Mouse (Mus musculus): ENCODE measurements around the gene Fam129b.

The Fam129b gene

DNA sequence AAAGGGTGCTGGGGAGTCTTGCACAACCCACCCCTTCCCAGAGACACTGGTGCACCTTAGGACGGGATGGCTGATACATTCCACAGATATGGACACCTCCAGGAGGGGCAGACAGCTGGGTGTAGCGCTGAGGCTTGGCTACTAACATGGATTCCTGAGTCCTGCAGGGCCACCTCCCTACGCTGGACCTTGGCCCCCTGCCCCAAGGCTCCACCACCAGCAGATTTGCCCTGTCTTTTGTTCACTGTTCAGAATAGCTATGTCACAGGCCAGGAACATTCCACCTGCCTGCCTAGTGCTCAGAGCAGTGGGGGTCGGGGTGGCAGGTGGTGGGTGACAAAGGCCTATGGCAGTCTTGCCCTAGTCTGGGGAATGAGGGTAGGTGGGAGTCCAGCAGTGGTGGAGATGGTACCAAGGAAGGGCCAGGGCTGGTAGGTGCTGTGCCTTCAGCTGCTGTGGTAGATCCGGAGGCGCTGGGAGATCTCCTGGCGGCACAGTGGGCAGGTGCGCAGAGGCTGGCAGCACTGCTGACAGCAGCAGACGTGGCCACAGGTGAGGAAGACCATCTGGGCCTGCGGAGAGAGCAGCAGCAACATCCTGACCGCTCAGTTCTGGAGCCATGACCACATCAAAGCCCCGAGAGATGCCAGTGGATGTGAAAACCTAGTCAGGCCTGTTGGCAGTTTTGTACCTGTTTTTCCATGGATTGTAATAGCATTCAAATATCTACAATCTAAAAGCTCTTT is 50.6 kb downstream of the Fam129b start:
- DNase-seq: no peak

DNA sequence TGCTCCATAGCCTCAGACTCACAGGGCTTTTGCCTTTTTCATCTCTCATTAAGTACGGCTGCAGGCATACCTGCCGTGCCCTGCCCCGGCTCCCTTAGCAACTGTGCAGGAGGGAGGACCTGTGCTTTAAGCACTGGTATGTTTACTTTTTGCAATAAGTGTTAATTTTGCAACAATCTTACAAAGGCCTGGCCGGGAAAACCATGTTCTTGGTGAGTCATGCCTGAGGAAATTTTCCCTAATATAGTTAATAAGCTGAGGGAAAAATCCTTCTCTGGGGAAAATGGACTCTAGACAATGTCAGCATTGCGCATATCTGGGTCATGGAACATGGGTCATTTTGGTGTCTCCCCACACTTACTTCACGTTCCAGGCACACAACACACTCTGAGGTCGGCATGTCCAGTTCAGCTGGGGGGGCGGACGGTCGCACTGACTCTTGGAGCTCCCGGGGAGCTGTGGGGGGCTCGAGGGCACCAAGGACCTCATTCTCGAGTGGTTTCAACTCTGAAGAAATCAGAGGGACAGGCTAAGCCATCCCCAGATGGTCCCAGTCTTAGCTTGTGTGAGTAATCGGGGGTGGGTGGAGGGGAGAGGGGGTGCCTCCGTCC is 51.8 kb downstream of the Fam129b start:
- peak; percentile 78 to 86 for DNase-seq

DNA sequence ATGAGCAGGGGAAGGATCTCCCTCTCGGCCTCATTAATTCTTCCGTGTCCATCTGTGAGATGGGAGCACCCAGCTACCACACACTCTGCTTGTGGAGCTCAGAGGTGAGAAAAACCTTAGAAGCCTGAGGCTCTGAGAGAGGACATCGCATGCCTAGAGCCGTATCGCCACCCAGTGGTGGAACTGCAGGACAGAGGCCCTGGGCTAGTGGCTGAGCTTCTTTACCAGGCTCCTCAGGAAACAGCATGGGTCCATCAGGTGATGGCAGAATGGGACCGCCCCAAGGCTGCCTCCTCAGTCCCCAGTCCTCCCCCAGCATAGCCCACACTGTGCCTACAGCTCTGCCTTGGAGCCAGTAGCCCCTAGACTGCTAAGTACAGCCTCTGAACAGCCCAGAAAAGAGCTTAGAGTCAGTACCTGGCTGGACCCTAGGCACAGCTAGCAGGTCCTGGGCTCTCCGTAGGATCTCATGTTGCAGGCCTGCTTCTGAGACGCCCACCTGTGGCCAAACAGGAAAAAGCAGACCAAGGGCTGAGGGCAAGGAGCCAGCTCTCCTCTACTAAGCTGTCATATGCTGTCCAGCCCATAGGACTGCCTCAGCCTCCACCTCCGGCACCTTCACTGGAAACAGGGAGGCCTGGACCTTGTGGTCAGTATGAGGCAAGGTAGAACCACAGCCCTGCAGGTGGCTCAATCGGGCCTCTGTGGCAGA is 52.5 kb downstream of the Fam129b start:
- DNase-seq: peak; percentile 86 to 89

DNA sequence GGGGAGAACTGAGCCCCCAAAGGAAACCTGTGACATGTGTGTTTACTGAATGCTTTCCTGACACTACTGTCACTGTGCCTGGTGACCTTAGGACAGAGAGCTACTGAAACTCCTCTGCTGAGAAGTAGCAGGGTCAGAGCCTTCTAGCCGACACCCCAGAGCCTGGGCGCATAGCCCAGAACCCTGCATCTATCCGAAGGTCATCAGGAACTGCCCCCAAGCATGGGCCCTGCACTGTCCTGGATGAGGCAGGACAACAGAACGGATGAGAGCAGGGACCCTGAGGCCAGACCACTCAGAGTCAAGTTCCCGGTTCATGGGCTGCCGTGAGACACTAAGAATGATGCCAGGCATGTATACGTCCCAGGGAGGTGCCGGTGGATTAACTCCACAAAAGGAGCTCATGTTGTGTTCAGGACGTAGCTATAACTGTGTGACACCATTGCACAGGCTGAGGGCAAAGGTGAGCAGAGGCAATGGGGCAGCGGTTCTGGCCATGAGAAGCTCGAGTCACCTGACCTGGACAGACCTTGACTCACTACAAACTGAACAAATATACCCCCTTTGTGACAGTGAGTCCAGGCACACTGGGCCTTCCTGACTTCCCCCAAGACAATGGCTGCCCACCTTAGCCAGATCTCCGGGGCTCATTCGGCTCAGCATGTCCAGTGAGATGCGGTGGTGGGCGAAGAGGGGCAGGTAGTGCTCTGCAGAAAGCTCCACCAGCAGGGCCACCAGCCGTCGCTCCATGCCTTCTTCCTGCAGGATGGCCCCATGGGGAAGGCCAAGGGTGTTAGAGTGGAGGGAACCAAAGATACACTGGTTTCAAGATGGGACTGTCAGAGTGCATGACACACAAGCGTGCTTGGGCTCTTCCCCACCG is 53.3 kb downstream of the Fam129b start:
- DNase-seq: no peak

DNA sequence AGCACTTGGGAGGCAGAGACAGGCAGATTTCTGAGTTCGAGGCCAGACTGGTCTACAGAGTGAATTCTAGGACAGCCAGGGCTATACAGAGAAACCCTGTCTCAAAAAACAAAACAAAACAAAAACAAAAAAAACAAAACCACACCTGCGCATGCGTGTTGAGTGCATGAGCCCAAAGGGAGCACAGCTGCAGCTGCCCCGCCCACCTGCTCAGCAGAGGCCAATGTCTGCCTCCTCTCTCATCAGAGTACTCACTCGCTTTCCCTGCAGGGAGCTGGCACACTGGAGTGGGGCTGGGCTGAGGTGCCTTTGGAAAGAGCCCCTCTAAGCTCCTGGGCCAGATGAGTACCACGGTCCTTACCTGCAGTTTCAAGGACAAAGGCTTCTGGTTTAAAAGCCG is 55.8 kb downstream of the Fam129b start:
- DNase-seq: no peak

DNA sequence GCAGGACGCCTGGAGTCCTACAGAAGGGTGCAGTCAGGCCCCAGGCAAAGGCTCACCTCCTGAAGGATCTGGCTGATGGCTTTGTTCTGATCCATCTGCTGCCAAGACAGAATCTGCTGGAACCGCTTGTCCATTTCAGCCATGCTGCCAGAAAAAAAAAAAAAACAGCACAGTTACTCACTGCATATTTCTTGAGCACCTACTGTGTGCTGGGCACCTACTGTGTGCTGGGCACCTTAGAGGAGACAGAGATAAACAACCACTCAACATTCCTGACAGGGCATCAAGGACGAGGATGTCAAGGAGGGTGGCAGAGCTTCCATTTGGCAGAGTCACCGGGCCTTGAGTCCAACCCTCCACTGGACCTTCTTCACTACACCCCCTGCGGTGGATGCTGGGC is 62.8 kb downstream of the Fam129b start:
- no peak for DNase-seq

DNA sequence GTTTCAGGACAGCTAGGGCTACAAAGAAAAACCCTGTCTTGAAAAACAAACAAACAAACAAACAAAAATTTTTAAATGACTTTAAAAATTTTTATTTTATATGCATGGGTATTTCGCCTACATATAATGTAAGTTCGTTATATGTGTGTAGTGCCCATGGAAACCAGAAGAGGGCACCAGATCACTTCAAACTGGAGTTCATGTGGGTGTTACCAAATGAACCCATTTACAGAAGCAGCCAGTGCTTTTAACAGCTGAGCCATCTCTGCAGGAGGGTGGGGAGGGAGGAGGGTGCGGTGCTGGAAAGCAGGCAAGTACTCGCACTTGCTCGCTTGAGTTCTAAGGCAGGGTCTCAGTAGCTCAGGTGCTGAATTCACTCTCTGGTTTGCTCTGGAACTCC is 63.5 kb downstream of the Fam129b start:
- no peak for DNase-seq

DNA sequence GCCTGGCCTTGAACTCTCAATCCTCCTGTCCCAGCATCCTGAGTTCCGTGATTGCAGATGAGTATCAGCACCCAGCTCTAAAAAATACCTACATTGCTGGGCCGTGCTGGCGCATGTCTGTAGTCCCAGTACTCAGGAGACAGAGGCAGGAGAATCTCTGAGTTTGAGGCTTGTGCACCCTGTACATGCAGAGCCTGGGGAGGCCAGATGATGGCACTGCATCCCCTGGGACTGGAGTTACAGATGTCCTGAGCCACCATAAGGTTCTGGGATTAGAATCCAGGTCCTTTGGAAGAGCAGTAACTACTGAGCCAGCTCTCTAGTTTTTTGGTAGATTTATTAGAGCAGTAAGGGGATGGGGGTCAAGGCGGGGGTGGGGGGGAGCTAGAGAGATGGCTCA is 64.6 kb downstream of the Fam129b start:
- no peak for DNase-seq

DNA sequence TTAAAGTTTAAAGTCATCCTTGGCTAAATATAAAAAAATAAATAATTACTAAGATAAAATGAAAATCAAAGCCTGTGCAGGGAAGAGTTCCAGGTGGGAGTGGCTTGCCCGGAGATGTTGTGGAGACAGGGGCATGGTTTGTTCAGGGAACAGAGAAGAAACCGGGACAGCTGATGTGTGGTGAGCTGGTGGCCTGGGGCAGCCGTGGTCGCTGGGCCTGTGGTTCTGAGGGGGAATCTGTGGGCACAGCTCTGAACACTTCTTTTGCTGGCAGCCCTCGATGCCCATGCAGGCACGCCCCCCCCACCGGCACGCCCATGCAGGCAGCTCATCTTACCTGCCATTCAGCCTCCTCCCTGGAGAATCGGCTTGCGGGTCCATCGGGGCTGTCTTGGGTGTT is 71.5 kb downstream of the Fam129b start:
- no peak for DNase-seq

DNA sequence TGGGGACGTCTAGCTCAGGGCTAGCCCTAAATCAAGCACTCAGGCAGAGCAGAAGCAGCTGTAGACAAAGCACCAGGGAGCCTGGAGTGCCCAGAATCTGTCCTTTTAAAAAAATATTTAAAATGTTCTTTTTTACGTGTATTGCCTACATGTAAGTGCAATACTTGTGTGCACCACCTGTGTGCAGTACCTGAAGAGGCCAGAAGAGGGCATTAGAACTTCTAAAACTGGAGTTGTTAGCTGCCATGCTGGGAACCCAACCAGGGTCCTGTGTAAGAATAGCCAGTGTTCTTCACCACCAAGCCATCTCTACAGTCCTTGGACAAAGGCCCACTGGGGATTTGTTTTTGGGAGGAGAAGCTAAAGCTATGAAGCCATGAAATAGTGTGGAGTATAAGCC is 78.7 kb downstream of the Fam129b start:
- DNase-seq: no peak

DNA sequence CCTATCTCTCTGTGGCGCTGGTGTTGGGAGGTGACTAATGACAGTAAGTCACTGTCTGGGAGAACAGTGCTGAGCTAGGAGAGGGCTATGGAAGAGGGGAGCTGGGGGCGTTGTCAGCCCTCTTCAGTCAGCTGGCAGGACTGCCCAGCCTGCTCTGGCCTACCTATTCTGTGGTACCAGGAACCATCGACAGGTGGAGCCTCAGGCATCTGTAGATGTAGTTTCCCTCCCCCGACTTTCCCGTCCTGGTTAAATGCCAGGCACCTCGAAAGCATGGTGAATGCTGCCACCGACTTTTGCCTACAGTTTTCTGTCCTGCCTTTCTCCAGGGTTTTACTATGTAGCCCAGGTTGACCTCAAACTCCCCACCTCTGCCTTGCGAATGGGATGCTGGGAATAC is 81.4 kb downstream of the Fam129b start:
- peak in 1 of 2 experiments; percentile 26 for DNase-seq

DNA sequence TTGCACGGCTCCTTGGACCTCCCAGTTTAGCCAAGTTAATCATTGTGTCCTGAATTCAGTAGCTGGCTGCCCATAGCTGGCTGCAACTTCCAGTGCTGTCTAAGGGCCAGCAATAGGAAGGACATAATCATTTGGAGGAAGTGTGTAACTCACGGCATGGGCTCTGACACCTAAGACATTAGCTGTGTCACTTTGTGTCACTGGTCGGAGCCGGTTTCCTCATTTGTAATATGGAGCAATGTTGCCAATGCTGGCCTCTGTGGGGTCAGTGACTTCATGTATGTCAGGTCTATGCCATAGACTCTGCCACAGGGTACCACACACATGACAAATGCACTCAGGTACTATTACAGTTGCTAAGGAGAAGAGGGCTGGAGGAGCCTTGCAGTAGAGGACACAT is 84.4 kb downstream of the Fam129b start:
- DNase-seq: no peak

DNA sequence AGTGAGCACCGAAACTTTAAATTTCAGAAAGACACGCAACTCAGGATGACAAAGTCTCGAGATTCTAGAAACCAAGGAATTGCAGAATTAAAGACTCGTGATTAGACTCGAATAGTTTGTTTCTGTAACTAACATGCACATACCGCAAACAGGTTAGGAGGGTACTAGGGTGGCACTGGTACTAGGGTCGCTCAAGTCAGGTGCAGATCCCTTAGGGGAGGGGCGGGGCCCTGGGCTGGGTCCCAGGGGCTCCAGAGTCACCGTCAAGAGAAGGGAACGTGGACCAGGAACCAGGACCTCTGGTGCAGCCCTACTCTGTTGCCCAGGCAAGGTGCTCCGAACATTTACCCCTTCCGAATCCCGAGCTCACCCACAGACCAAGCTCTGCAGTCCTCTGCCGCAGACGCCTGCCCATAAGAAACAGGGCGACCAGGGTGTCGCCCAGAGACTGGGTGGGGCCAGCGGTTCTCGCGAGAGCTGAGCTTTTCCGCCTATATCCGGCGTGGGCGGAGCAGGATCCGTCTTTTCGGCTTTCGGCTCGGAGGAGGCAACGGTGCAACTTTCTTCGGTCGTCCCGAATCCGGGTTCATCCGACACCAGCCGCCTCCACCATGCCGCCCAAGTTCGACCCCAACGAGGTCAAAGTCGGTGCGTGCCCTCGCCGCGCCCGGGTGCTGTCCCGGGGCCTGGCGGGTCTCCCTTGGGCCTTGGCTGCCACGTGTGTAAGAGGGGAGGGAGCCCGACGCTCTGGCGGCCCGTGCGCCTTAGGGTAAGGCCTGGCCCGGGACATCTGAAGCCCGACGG is 85.5 kb downstream of the Fam129b start, which contains the start of the genes Rpl12 and Lrsam1:
Rpl12 (plus strand) TSS at position 368 of the 804 bp plus-strand sequence.
Lrsam1 (minus strand) TSS at position 423 of the 804 bp plus-strand sequence.
- DNase-seq: peak; percentile 95

DNA sequence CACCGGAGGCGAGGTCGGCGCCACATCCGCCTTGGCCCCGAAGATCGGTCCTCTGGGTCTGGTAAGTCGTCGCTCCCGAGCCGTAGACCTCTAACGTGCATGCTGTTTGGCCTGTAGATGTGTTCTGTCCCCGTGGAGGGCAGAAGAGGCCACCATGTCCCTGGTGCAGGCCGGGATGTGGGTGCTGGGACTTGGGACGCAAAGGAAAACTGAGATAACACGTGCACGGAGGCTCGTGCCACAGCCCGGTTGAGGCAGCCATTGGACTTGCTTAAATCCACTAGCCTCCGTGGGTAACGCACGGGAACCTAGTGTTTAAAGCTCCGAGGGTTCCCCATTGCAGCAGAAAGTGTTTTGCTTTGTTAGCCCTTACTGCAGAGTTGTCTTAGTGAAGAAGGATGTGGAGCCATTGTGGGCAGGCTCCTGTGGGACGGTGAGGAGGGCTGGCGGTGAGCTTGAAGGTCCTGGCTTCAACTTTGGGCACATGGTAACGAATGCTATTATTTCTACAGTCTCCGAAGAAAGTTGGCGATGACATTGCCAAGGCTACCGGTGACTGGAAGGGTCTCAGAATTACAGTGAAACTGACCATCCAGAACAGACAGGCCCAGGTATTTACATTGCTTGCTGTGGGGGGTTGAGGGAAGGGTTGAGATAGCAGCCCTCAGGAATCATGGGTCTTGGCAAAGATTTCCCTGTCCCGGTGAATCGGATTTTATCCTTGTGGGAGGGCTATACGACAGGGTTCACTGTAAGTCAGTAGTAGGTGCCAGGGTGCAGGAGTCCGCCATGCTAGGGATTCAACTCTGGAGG is 86.4 kb downstream of the Fam129b start:
- no peak for DNase-seq

DNA sequence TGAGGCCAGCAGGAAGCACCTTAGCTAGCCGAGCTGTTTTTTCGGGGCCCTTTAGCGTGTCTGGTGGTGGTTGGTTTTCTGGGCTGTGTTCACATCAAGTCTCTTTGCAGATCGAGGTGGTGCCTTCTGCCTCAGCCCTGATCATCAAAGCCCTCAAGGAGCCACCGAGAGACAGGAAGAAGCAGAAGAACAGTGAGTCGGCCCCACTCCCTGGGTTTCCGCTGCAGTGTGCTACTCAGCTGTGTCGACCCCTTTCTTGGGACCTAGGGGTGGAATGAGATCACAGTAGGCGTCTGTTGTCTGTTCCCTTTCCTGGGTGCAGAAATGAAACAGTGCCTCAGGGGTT is 86.9 kb downstream of the Fam129b start:
- DNase-seq: no peak

DNA sequence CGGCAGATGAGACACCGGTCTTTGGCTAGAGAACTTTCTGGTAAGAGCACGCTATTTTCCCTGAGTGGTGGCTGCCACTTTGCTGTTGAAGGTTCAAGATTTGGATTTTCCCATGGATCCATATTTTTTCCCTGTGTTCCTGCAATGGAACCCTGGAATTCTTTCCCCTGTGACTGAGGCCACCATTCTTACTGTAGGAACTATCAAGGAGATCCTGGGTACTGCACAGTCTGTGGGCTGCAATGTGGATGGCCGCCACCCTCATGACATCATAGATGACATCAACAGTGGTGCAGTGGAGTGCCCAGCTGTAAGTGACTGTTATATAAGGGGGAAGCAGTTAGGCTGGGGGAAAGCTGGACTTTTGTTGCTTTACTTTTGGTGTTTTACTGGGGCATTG is 87.6 kb downstream of the Fam129b start:
- DNase-seq: no peak

DNA sequence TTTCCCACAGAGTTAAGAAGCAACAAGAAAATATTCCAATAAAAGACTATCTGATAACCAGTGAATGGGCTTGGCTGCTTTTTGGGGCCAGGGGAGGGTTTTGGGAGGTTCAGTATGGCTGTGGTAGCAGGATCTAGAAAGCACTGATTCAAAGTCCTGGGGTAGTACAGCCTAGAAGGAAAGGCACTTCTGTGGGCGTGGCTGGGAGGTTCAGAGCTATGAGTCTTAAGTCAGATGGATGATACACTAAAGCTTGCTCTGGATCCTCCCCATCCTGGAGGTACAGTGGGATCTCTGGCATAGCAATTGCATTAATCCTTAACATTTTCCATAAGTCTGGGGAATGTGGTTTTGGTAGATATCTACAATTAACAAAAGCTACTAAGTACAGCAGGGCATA is 88.1 kb downstream of the Fam129b start:
- DNase-seq: no peak

DNA sequence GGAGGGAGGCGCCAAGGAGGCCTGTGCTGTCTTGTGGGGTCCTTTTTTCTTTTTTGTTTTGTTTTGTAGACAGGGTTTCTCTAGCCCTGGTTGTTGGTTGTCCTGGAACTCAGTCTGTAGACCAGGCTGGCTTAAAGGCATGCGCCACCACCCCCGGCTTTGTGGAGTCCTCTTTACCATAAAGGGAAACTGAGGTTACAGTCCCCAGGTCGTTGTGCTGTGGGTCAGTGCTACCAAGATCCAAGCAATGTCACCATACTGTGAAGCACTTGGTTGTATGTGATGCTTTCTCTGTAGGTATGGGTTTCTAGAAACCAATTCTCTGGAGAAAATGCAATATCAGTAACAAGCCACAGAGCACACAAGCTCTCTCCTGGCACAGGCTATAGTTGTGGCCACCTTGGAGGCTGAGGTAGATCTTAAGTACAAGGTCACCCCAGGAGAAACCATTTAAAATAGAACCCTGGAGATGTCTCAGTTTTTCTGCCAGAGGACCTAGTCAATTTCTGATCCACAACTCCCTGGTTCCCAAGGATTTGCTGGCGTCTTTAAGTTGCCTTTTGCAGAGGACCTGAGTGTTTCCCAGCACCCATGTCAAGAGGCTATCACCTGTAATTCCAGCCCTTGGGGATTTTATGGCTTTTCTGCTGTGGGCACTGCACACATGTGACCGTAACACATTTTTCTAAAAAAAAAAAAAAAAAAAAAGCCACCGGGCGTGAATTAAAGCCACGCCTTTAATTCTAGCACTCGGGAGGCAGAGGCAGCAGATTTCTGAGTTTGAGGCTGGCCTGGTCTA is 88.9 kb downstream of the Fam129b start:
- DNase-seq: no peak

DNA sequence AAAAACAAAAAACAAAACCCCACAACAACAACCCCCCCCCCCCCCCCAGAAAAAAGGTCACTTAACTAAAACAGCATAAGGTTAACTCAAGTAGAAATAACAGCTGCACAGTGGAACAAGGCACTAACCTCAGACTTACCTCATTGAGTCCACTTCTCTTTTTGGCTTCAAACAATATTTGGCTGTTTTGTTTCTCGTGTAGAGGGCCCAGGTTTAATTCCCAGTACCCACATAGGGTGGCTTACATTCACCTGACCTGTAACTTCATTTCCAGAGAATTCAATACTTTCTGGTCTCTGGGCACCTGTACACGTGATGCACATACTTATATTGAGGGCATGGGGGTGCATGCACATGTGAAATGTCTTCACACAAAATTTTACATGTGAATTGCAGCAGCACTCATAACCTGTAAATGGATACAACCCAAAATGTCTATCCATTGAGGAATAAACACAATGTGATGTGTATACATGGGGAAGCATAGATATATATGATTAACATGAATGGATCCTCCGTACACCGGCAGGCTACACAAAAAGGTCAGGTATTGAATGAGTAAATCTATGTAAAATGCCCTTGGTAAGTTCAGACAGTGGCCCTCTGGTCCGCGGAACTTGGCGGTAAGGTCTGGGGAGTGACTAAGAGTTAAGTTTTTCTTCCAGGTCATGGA is 89.7 kb downstream of the Fam129b start:
- DNase-seq: no peak

DNA sequence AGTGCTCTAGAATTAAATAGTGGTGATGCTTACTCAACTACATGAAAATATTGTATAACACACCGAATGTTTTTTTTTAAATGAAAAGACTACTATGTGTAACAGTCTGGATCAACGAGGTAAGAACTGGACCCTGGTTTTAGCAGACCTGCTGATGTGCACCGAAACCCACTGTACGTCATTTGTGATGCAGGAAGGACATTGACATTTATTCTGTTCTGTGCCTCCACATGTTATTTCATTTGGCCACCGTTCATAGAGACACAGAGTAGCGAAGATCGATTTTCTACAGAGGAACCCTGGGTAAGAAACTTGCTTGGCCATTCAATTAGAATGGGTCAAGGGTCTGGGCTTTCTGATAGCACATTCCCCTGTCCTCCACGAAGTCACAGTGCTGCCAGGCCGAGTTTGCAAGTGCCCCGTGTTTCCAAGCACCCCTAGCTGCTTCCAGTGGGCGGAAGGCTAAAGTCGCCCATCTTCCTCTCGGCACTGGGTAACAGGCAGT is 90.3 kb downstream of the Fam129b start:
- no peak for DNase-seq
